Mouse (Mus musculus): ENCODE measurements around the gene Rhcg. TPM values are rescaled to one million over a fixed set of nuclear protein-coding genes. Genes with fewer than 3 reads are reported as not detected.

Rhcg gene
- 1 to 10 TPM; 1.4 to 3.2 TPM for total RNA-seq (2021)
- long read RNA-seq, partial matches to known transcripts: 0 of 2 reads
- long read RNA-seq, other reads (novel, unspliced or antisense): 2 of 2 reads

- DNase-seq (ENCODE audit: low spot score in 2 of 2): no peak
These were observed at the start of gene Rhcg for GRCm38 (mm10) chr7:79617418-79617817. Gene Rhcg, minus strand, starts transcription at chr7:79617657.

DNA sequence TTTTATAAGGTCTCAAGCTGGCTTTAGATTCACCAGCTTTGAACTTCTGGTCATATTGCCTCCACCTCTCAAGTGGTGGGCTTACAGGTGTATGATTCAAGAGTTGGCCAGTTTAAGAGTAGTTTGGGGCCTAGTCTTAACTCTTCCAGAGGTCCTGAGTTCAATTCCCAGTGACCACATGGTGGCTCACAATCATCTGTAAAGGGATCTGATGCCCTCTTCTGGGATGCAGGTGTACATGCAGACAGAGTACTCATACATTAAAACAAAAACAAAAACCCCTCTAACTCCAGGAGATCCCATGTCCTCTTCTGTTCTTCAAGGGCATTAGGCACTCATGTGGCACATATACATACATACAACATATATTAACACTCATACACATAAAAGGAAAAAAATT is 49.2 kb upstream of the Rhcg start:
- no peak for DNase-seq (ENCODE audit: low spot score in 2 of 2)

- no peak for DNase-seq (ENCODE audit: low spot score in 2 of 2)
These were observed 43.9 kb upstream of the Rhcg start for GRCm38 (mm10) chr7:79661253-79661890.

- peak in 1 of 2 experiments; percentile 12 for DNase-seq (ENCODE audit: low spot score in 2 of 2)
These were observed 43.1 kb upstream of the Rhcg start for GRCm38 (mm10) chr7:79660291-79661150.

- DNase-seq (ENCODE audit: low spot score in 2 of 2): peak; percentile 93 to 95
These were observed 42.3 kb upstream of the Rhcg start, which contains the start of gene Ticrr for GRCm38 (mm10) chr7:79659578-79660290. Gene Ticrr, plus strand, starts transcription at chr7:79660196.

- no peak for DNase-seq (ENCODE audit: low spot score in 2 of 2)
These were observed 37.1 kb upstream of the Rhcg start for GRCm38 (mm10) chr7:79654586-79654985.

GRCm38 (mm10) chr7:79654185-79654584 is 36.7 kb upstream of the Rhcg start:
- no peak for DNase-seq (ENCODE audit: low spot score in 2 of 2)

- DNase-seq (ENCODE audit: low spot score in 2 of 2): peak; percentile 80 to 83
These were observed 31.5 kb upstream of the Rhcg start for GRCm38 (mm10) chr7:79649005-79649404.

- DNase-seq (ENCODE audit: low spot score in 2 of 2): no peak
These were observed 29.8 kb upstream of the Rhcg start for GRCm38 (mm10) chr7:79647233-79647632.

GRCm38 (mm10) chr7:79631773-79632348 is 14.4 kb upstream of the Rhcg start:
- no peak for DNase-seq (ENCODE audit: low spot score in 2 of 2)

DNA sequence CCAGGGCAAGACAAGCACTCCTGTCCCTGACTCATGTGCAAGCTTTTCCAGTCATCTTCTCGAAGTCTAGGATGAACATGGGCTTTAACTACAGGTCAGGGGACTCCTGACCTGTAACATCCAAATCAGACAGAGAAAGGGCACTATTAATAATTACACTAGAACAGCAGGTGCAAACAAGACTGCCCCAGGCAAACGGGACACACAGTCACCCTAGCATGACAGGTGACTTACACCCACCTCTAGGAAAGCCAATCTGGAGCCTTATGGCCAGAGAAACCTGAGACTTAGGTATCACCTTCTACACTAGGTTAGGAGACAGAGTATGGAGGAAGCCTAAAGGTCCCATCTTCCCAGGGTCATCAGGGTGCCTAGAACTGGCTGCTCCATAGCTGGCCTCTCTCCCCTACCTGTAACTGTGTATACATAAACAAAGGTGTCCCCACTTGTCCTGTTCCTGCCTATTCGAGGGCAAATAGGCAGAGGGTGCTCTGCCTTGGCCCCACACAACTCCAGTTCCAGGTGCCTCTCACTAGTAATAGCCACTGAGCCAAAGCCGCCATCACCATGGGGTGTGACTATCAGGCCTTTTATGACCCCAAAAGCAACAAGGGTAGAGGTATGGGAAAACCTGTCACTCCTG is 10.9 kb upstream of the Rhcg start:
- DNase-seq (ENCODE audit: low spot score in 2 of 2): no peak

DNA sequence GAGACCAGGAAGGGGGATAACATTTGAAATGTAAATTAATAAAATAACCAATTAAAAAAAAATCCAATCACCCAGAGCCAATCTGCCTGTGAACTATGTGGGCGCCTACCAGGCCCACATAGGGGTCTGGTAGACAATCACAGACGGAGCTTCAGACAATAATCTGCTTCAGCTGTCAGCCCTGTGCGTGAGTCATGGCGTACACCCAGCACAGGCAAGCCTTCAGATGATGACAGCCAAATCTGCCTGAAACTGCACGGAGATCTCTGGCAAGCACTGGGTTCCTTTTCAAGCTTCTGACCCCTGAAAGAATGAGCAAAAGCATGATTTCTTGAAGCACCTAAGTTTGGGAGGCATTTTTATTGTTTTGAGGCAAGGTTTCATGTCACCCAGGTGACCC is 8.7 kb upstream of the Rhcg start:
- no peak for DNase-seq (ENCODE audit: low spot score in 2 of 2)

GRCm38 (mm10) chr7:79623086-79623485 is 5.6 kb upstream of the Rhcg start:
- no peak for DNase-seq (ENCODE audit: low spot score in 2 of 2)

- DNase-seq (ENCODE audit: low spot score in 2 of 2): no peak
These were observed 2.0 kb upstream of the Rhcg start for GRCm38 (mm10) chr7:79619493-79619892.

GRCm38 (mm10) chr7:79615941-79616340 is 1.5 kb downstream of the Rhcg start:
- no peak for DNase-seq (ENCODE audit: low spot score in 2 of 2)

GRCm38 (mm10) chr7:79615008-79615407 is 2.4 kb downstream of the Rhcg start:
- no peak for DNase-seq (ENCODE audit: low spot score in 2 of 2)

DNA sequence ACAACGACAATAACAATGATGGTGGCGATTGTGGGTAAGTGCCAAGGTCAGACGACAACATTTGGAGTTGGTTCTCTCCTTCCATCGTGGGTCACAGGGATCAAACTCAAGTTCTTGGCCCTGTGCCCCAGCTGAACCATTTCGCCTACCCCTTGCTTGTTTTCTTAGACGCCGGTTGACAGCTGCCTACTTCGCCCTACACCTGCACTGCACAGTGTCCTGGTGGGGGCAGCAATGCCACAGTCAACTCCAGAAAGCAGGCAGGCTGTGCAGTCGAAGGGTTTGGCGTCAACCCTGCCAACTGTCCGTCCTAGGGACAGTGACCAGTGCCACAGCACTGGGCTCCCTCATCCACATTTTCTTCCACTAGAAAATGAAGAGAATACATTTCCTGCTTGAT is 4.1 kb downstream of the Rhcg start:
- peak in 1 of 2 experiments; percentile 16 for DNase-seq (ENCODE audit: low spot score in 2 of 2)

- DNase-seq (ENCODE audit: low spot score in 2 of 2): peak; percentile 79 to 80
These were observed 4.7 kb downstream of the Rhcg start for GRCm38 (mm10) chr7:79612783-79613182.

- no peak for DNase-seq (ENCODE audit: low spot score in 2 of 2)
These were observed 5.6 kb downstream of the Rhcg start for GRCm38 (mm10) chr7:79611901-79612300.

GRCm38 (mm10) chr7:79607263-79607921 is 10.1 kb downstream of the Rhcg start:
- peak in 1 of 2 experiments; percentile 65 for DNase-seq (ENCODE audit: low spot score in 2 of 2)

All from layer of hippocampus, postnatal 10 days (tissue).